Mouse (Mus musculus) adipocyte (in vitro differentiated cells): ENCODE data around the gene Gm45234.

ENCODE experiments used
- DNase-seq: peaks from one replicate; pipeline ENCODE4 v3.0.0-alpha.2; 2016; ENCODE audit warnings: low spot score

Gm45234 gene

GRCm38 (mm10) chr6:124740211-124740887 lies 15.5 kb downstream of the Gm45234 start:
- DNase-seq = peak; percentile 88

- no peak for DNase-seq
Measured at GRCm38 (mm10) chr6:124739231-124739796, 16.5 kb downstream of the Gm45234 start.

- no peak for DNase-seq
Measured at GRCm38 (mm10) chr6:124738511-124739023, 17.3 kb downstream of the Gm45234 start, which contains the start of gene Ptpn6. Ptpn6 (minus strand) TSS chr6:124738714.

- DNase-seq = no peak
Measured at GRCm38 (mm10) chr6:124737040-124737439, 18.8 kb downstream of the Gm45234 start.

GRCm38 (mm10) chr6:124734417-124734816 lies 21.4 kb downstream of the Gm45234 start:
- DNase-seq = no peak

GRCm38 (mm10) chr6:124732476-124733370 lies 23.1 kb downstream of the Gm45234 start:
- DNase-seq = no peak

GRCm38 (mm10) chr6:124731038-124731437 lies 24.8 kb downstream of the Gm45234 start:
- DNase-seq = no peak

GRCm38 (mm10) chr6:124729850-124730705 lies 25.7 kb downstream of the Gm45234 start:
- DNase-seq = no peak

- no peak for DNase-seq
Measured at GRCm38 (mm10) chr6:124728621-124729020, 27.2 kb downstream of the Gm45234 start.

- no peak for DNase-seq
Measured at GRCm38 (mm10) chr6:124724472-124724871, 31.3 kb downstream of the Gm45234 start.

GRCm38 (mm10) chr6:124723541-124723940 lies 32.3 kb downstream of the Gm45234 start:
- DNase-seq = no peak

- no peak for DNase-seq
Measured at GRCm38 (mm10) chr6:124722876-124723473, 32.8 kb downstream of the Gm45234 start.

- no peak for DNase-seq
Measured at GRCm38 (mm10) chr6:124720904-124721303, 34.9 kb downstream of the Gm45234 start.

GRCm38 (mm10) chr6:124719354-124719978 lies 36.4 kb downstream of the Gm45234 start:
- DNase-seq = no peak

GRCm38 (mm10) chr6:124718703-124719102 lies 37.1 kb downstream of the Gm45234 start:
- DNase-seq = no peak

- no peak for DNase-seq
Measured at GRCm38 (mm10) chr6:124717968-124718367, 37.9 kb downstream of the Gm45234 start.

- peak; percentile 59 for DNase-seq
Measured at GRCm38 (mm10) chr6:124716864-124717490, 38.8 kb downstream of the Gm45234 start.

- DNase-seq = no peak
Measured at GRCm38 (mm10) chr6:124712918-124713317, 42.9 kb downstream of the Gm45234 start.

GRCm38 (mm10) chr6:124711824-124712782 lies 43.7 kb downstream of the Gm45234 start, which contains the start of the genes Emg1 and Phb2:
Emg1 (minus strand) TSS chr6:124712178.
Phb2 (plus strand) TSS chr6:124712336.
- peak; percentile 100 for DNase-seq
